Mouse (Mus musculus): ENCODE measurements around the gene 7420426K07Rik.

DNA sequence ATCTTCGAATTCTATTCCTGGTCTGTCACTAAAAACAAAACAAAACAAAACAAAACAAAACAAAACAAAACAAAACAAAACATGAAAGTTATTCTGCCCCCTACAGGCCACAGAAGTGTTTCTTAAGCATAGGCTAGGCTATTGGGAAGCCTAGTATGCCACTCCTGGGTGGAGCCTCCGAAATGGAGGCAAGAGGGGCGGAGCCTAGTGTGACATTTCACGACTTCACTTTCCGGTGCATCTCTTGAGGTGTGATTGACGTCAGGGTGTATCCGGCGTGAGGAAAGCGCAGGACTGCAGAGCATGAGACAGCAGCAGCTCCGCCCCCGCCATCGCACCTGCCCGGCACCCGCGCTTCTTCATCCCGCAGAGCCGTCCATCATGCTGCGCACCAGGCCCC lies 46.7 kb upstream of the 7420426K07Rik start, which contains the start of gene Prr23a2:
- TF ChIP-seq EP300 (optimal IDR thresholded peaks at IDR 0.05) (no peak), CTCF (IDR thresholded peaks at IDR 0.05; ENCODE audit: low read depth) (no peak)

All from stomach, postnatal 0 days (tissue).